Mouse (Mus musculus) forebrain, embryonic 11.5 days (tissue): ENCODE results near the gene Zmiz1. TPM values are rescaled to one million over a fixed set of nuclear protein-coding genes. Genes with fewer than 3 reads are reported as not detected.
A peak's percentile ranks its signal among the peaks of the same experiment; 100 is the strongest.

Experiments
- ATAC-seq: fragments of 200-750 bp; cut with Nextera tagmentation; replicated peaks from 2 replicates; pipeline ENCODE4 v1.8.0; 2017; ENCODE audit warnings: moderate TSS enrichment; ENCODE audit not compliant: low FRiP score
- DNase-seq: peaks from one replicate; pipeline ENCODE4 v3.0.0-alpha.2; 2017; ENCODE audit warnings: low spot score
- H3K27ac ChIP-seq: fragments of 300-500 bp; sonication (generic); 2 replicates; pipeline ENCODE4 v1.5.1; 2014; ENCODE audit warnings: low read depth, low read length
- H3K27me3 ChIP-seq: fragments of 300-500 bp; sonication (generic); 2 replicates; pipeline ENCODE4 v1.6.1; 2014; ENCODE audit warnings: mild to moderate bottlenecking, low read length, mixed read lengths; ENCODE audit not compliant: control insufficient read depth, insufficient read depth
- H3K36me3 ChIP-seq: fragments of 300-500 bp; sonication (generic); 2 replicates; pipeline ENCODE4 v1.6.1; 2014; ENCODE audit warnings: mild to moderate bottlenecking, low read length, moderate library complexity, mixed read lengths; ENCODE audit not compliant: control insufficient read depth, insufficient read depth
- H3K4me1 ChIP-seq: fragments of 300-500 bp; sonication (generic); replicated peaks from 2 replicates; pipeline ENCODE4 v1.6.1; 2014; ENCODE audit warnings: low read length, mixed read lengths; ENCODE audit not compliant: control insufficient read depth, insufficient read depth
- H3K4me2 ChIP-seq: fragments of 300-500 bp; sonication (generic); 2 replicates; pipeline ENCODE4 v1.6.1; 2014; ENCODE audit warnings: low read depth, mild to moderate bottlenecking, low read length, moderate library complexity, mixed read lengths; ENCODE audit not compliant: severe bottlenecking
- H3K4me3 ChIP-seq: fragments of 300-500 bp; sonication (generic); 2 replicates; pipeline ENCODE4 v1.5.1; 2014; ENCODE audit warnings: low read depth, low read length
- H3K9ac ChIP-seq: fragments of 300-500 bp; sonication (generic); 2 replicates; pipeline ENCODE4 v1.6.1; 2014; ENCODE audit warnings: low read length
- H3K9me3 ChIP-seq: fragments of 300-500 bp; sonication (generic); 2 replicates; pipeline ENCODE4 v1.6.1; 2016; ENCODE audit warnings: low read length, mixed read lengths; ENCODE audit not compliant: control insufficient read depth
- WGBS: fragments of 180-500 bp; shearing (Covaris S2); extraction: QIAGEN DNeasy Blood & Tissue Kit; methylation state at CpG from one replicate; pipeline ENCODE4 v1.1.7; 2014; 5-methylcytosine and 5-hydroxymethylcytosine counted together
- polyA plus RNA-seq: library from polyadenylated mRNA; unstranded; fragments of >200 nt; fragmentation: Nextera tagmentation; extraction: Ambion mirVana; gene quantifications from 2 replicates; pipeline ENCODE4 v1.2.1, GENCODE M21; 2014

Zmiz1 gene
- polyA plus RNA-seq, 1 experiment from 2014 or later: 71.2 TPM

DNA sequence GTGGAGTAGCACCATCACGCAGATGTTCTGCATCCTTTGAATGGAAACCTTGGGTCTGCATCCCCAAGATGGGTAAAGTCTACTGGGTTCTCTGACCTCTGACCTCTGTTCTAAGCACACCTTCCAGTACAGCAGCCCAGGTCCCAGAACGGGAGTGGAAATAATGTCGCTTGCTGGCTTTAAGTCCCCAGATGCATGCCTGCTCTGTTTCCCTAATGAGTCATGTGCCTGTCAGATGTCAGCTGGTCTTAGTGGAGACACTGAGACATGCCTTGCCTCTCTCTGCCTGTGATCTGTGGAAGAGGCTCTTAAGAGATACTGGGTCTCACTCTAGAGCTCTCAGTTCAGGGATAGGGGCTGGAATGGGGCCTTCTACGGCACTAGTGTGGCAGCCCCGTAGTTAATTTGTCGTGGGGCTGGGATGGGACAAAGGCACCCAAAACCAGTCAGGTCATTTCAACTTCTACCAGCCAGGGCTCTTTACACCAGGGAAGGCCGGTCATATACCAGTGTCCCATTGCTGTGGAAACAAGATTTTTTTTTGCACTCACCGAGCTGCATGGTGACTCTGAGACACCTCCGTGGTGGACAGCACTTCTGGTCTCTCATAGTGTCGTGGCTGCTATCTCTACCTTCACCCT is 128.0 kb downstream of the Zmiz1 start:
- no peak for DNase-seq
- WGBS: 25% methylated on average over 10 of the region's 10 CpGs

DNA sequence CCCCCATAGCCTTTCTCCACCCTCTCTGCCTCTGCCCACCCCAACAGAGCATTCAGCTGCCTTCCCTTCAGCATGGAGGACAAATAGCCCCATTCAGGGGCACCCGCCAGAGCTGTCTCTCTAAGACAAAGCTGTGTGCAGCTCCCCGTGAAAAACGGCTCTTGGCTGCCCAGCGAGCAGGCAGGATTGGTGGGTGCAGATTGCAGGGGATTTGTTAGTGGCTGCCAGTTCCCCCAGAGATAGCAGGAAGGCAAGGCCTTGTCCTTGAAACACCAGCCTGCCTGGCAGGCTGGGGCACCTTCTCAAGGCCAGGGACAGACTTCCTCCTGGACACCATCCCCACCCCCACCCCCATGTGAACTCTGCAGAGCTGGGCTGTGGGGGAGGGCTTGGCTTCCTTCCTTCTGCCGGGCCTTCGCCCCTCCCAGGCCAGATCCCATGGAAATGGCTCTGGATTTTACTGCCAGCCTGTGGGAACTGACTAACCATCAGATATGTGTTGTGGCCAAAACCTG is 128.6 kb downstream of the Zmiz1 start:
- Histone ChIP-seq H3K9me3 (no peaks in the 10 kb centered on the region), H3K36me3 (peaks cover 5% of the 10 kb centered on the region; the same call in 1 of the 2 replicates), H3K4me3 (no peak overlapping the region), H3K9ac (peak overlapping the region; percentile 60), H3K4me1 (peaks cover 58% of the 10 kb centered on the region), H3K27me3 (no peaks in the 10 kb centered on the region), H3K4me2 (peak overlapping the region; percentile 38; the same call in 1 of the 2 replicates), H3K27ac (peak overlapping the region; percentile 97)
- peak; percentile 69 for ATAC-seq
- peak; percentile 80 for DNase-seq
- WGBS: 14% methylated on average over 6 of the region's 6 CpGs

More for the DNA sequence above, 128.0 kb downstream of the Zmiz1 start:
- peaks cover 6% of the 10 kb centered on the region; the same call in 1 of the 2 replicates for H3K36me3 ChIP-seq
- H3K4me2 ChIP-seq: peak overlapping the region; percentile 38; the same call in 1 of the 2 replicates
- no peaks in the 10 kb centered on the region for H3K9me3 ChIP-seq
- peaks cover 58% of the 10 kb centered on the region for H3K4me1 ChIP-seq
- H3K9ac ChIP-seq: peak overlapping the region; percentile 60
- peak; percentile 11; the same call in 1 of the 2 replicates for ATAC-seq
- no peak overlapping the region for H3K4me3 ChIP-seq
- no peaks in the 10 kb centered on the region for H3K27me3 ChIP-seq
- peak overlapping the region; percentile 97 for H3K27ac ChIP-seq

DNA sequence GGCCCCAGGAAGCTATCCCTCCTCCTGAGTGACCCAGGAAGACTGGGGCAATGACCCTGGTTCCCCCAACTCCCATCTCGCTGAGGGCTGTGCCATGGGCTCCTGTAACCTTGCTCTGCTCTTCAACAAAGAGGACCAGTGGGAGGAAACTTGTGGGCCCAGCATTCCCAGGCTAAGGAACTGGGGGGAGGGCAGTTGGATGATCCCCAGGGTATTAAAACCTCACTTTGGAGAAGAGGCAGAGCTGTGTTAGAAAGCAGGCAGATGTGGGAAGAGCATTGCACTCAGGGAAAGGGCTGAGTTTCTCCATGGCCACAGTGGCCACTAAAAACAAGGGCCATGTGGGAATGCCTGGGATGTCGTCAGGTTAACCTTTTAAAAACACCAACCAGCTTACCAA is 129.2 kb downstream of the Zmiz1 start:
- no peak overlapping the region for H3K4me3 ChIP-seq
- peak overlapping the region; percentile 60 for H3K9ac ChIP-seq
- H3K27ac ChIP-seq: peak overlapping the region; percentile 97
- WGBS: 32% methylated on average over 2 of the region's 2 CpGs
- H3K4me2 ChIP-seq: no peak overlapping the region
- H3K9me3 ChIP-seq: no peaks in the 10 kb centered on the region
- ATAC-seq: no peak
- no peaks in the 10 kb centered on the region for H3K27me3 ChIP-seq
- peaks cover 58% of the 10 kb centered on the region for H3K4me1 ChIP-seq
- no peak for DNase-seq
- H3K36me3 ChIP-seq: no peaks in the 10 kb centered on the region; the same call in 1 of the 2 replicates

DNA sequence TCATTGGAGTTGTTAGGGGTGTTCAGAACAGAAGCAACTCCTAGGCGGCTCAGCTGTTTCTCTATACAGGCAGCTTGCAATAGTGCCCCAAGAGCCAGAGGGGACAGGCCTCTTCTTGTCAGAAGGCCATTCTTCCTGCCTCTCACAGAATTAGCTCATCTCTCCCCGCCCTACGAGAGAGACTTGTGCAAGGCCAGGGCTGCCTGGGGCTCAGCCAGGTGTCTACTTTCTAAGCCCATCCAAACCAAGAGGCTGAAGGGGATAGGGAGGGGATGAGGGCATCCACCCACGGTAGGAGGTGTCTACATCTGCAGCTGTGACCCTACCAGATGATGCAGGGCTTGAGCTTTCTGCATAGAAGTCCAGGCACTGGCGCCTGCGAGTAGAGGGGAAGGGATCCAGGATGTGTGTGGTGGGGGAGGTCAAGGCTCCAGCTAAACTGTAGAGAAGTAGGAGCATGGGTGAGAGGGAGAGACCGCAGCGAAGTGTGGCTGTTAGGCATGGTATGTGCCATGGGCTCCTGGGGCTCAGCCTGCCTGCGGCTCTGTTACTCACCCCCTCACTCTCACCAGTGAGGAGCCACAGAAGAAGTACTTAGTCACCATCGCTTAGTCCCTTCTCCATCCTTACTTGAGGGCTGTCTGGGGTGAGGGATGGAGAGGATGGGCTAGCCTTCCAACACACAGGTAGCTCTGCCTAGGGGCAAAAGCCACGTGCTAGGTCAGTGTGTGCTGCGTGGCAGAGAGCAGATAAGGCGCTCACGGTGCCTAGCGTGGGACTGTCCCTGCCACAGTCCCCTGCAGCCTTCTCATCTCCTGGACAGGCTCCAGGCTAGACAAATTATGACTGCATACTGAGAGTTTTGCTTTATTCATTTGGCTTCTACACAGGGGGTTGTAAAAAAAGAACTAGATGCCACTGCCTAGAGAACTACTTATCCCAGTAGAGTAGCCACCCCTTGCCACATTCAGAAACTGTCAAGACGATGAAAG is 130.3 kb downstream of the Zmiz1 start:
- Histone ChIP-seq H3K36me3 (no peaks in the 10 kb centered on the region; the same call in 1 of the 2 replicates), H3K4me3 (no peak overlapping the region), H3K27ac (peak overlapping the region; percentile 97), H3K4me1 (peaks cover 59% of the 10 kb centered on the region), H3K9ac (peak overlapping the region; percentile 13; the same call in 1 of the 2 replicates), H3K9me3 (no peaks in the 10 kb centered on the region), H3K27me3 (no peaks in the 10 kb centered on the region), H3K4me2 (no peak overlapping the region)
- WGBS: 63% methylated on average over 16 of the region's 16 CpGs
- DNase-seq: no peak
- no peak for ATAC-seq

DNA sequence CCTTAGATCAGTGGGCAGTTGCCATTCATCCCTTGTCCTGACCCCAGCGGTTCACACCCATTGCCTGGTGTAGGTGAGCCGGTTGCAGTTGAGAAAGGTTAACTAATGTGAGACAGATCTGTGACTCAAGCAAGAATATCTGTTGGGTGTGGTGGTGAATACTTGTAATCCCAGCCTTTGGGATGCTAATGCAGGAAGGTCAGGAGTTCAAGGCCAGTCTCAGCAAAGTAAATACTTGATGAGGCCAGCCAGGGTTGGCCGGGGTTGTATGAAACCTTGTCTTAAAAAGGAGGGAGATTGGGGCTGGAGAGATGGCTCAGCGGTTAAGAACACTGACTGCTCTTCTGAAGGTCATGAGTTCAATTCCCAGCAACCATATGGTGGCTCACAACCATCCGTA is 132.0 kb downstream of the Zmiz1 start:
- no peak for ATAC-seq
- Histone ChIP-seq H3K9ac (no peak overlapping the region), H3K27ac (no peak overlapping the region), H3K4me1 (peaks cover 47% of the 10 kb centered on the region), H3K4me2 (no peak overlapping the region), H3K4me3 (no peak overlapping the region), H3K36me3 (no peaks in the 10 kb centered on the region; the same call in 1 of the 2 replicates), H3K9me3 (no peaks in the 10 kb centered on the region), H3K27me3 (no peaks in the 10 kb centered on the region)
- WGBS: 68% methylated on average over 4 of the region's 5 CpGs
- no peak for DNase-seq

DNA sequence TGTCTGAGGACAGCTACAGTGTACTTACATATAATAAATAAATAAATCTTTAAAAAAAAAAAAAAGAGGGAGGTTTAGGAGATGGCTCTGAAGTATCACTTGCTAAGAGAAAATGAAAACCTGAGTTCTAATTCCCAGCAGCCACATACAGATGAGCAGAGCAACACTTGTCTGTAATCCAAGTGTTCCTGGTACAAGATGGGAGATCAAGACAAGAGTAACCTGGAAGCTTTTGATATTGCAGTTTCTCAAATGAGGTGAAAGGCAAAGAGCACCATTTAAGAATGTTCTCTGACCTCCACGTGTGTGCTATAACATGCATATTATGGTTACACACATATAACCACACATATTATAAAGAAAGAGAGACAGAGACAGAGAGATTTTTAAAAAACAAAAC is 132.4 kb downstream of the Zmiz1 start:
- no peaks in the 10 kb centered on the region for H3K27me3 ChIP-seq
- H3K9me3 ChIP-seq: no peaks in the 10 kb centered on the region
- no peaks in the 10 kb centered on the region; the same call in 1 of the 2 replicates for H3K36me3 ChIP-seq
- DNase-seq: no peak
- H3K9ac ChIP-seq: no peak overlapping the region
- no peak overlapping the region for H3K4me3 ChIP-seq
- H3K4me2 ChIP-seq: no peak overlapping the region
- WGBS: 88% methylated on average over 1 of the region's 1 CpGs
- H3K4me1 ChIP-seq: peaks cover 43% of the 10 kb centered on the region
- no peak for ATAC-seq
- H3K27ac ChIP-seq: no peak overlapping the region

DNA sequence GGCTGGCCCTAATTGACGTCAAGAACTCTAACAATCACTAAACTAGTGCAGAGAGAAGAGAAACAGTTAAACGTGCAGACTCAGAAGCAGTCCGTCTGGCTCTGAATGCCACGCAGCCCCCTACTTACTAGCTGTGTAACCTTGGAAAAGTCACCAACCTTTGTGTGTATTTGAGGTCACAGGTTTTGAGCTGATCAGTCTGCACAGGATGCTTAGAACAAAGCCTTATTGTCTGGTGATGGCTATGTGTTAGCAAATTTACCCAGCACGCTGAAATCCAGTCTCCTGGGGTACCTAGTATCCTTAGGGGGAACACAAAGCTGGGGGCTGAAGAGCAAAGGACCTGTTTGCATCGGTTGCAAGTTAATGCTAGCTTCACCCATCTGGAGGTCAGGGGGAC is 133.5 kb downstream of the Zmiz1 start:
- DNase-seq (no peak), ATAC-seq (no peak)
- H3K4me1 ChIP-seq: peaks cover 32% of the 10 kb centered on the region
- H3K9me3 ChIP-seq: no peaks in the 10 kb centered on the region
- no peaks in the 10 kb centered on the region for H3K27me3 ChIP-seq
- no peak overlapping the region for H3K27ac ChIP-seq
- H3K4me3 ChIP-seq: no peak overlapping the region
- no peak overlapping the region for H3K4me2 ChIP-seq
- 57% methylated on average over 6 of the region's 6 CpGs for WGBS
- H3K36me3 ChIP-seq: no peaks in the 10 kb centered on the region; the same call in 1 of the 2 replicates
- H3K9ac ChIP-seq: no peak overlapping the region

DNA sequence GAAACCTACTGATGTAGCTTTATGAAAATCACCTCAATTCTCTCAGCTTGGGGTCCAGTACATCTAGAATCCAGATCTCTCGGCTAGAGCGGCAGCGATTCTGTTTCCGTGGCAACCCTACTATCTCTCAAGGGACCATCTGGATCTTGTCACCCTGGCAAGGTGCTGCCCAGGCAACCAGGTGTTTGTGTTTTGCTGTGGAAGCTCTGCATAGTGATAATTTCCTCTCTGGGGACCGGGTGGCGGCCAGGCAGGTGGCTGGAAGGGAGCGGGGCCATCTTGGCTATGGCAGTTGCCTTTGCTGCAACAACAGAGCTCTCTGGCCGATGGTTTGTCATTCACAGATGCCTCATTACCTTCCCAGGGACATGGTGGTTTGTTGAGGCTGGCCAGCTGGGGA is 134.9 kb downstream of the Zmiz1 start:
- WGBS: 83% methylated on average over 8 of the region's 8 CpGs
- H3K4me3 ChIP-seq: no peak overlapping the region
- ATAC-seq: no peak
- peaks cover 19% of the 10 kb centered on the region for H3K4me1 ChIP-seq
- H3K27me3 ChIP-seq: no peaks in the 10 kb centered on the region
- no peak for DNase-seq
- H3K36me3 ChIP-seq: peaks cover 2% of the 10 kb centered on the region; the same call in 1 of the 2 replicates
- H3K9ac ChIP-seq: no peak overlapping the region
- H3K9me3 ChIP-seq: no peaks in the 10 kb centered on the region
- H3K27ac ChIP-seq: 0 out of 2 replicates have a peak overlapping the region, but pooled peaks have one; percentile 18
- no peak overlapping the region for H3K4me2 ChIP-seq
